Mouse (Mus musculus): ENCODE measurements around the gene Nr1h2.

DNA sequence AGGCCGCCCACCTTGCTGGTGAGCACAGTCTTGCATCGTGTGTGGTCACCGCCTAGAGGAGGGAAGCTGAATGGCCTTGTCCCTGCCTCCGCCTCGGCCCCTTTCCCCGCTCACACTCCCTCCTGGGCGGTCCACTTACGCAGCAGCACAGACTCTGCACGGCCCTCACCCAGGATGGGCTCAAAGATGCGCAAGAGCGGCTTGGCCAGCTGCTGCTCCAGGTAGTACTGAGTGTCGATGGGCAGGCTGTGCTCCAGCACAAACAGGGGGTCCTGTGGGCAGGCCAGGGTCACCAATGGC is 20.1 kb downstream of the Nr1h2 start:
- no peak for TF ChIP-seq CTCF (IDR thresholded peaks at IDR 0.05; ENCODE audit: low read depth, low read length)
- no peak for TF ChIP-seq POLR2A (IDR thresholded peaks at IDR 0.05; ENCODE audit: insufficient read depth, low read length)

All from ES-Bruce4 (cell line).